Comparison of ENCODE assay signal across 20 mouse cellular contexts in genomic region chr17:34560438-34560837, GRCm38 (mm10). TPM values are rescaled to one million over a fixed set of nuclear protein-coding genes. Genes with fewer than 3 reads are reported as not detected.
A peak's percentile ranks its signal among the peaks of the same experiment; 100 is the strongest.
DNase-seq lines count a peak whose midpoint lies in the region; ATAC-seq and TF ChIP-seq lines count a peak whose summit lies in the region.
"Had no signal": no experiment of that assay in that cellular context is flagged by ENCODE, and none has a peak within 500 bp of the region (broad histone marks: within the 10 kb centered on the region; RNA-seq: fewer than 3 reads in every experiment).

No protein-coding gene starts in this region.

- no peak overlapping the region for H3K9ac ChIP-seq in kidney, embryonic 15.5 days
- no peak overlapping the region for H3K9ac ChIP-seq in stomach, postnatal 0 days (ENCODE audit: low read length)
- no peak overlapping the region for H3K9ac ChIP-seq in forebrain, embryonic 12.5 days
- H3K9ac ChIP-seq: embryonic facial prominence, embryonic 12.5 days; hindbrain, embryonic 12.5 days; neural tube, embryonic 12.5 days had no signal

- 93% methylated on average over 6 of the region's 6 CpGs for WGBS in kidney, embryonic 15.5 days
- WGBS in stomach, postnatal 0 days, result 92% methylated on average over 6 of the region's 6 CpGs
- WGBS in forebrain, embryonic 12.5 days, result 93% methylated on average over 6 of the region's 6 CpGs

- no peaks in the 10 kb centered on the region for H3K36me3 ChIP-seq in kidney, embryonic 15.5 days
- peaks cover 2% of the 10 kb centered on the region for H3K36me3 ChIP-seq in E14TG2a.4 (ENCODE audit: insufficient read depth, low read length)
- H3K36me3 ChIP-seq in stomach, postnatal 0 days (ENCODE audit: control insufficient read depth, insufficient read depth, low read length), result no peaks in the 10 kb centered on the region
- no peaks in the 10 kb centered on the region for H3K36me3 ChIP-seq in forebrain, embryonic 12.5 days (replicated peaks)
- H3K36me3 ChIP-seq: embryonic facial prominence, embryonic 12.5 days; hindbrain, embryonic 12.5 days; neural tube, embryonic 12.5 days had no signal

- 0 out of 2 replicates have a peak overlapping the region, but pooled peaks have one; percentile 19 for H3K4me2 ChIP-seq in kidney, embryonic 15.5 days
- H3K4me2 ChIP-seq in stomach, postnatal 0 days (replicated peaks; ENCODE audit: low read depth), result no peak overlapping the region
- H3K4me2 ChIP-seq in forebrain, embryonic 12.5 days, result no peak overlapping the region
- H3K4me2 ChIP-seq: embryonic facial prominence, embryonic 12.5 days; neural tube, embryonic 12.5 days had no signal

- no peak for TF ChIP-seq EP300 in stomach, postnatal 0 days (optimal IDR thresholded peaks at IDR 0.05)

- H3K9me3 ChIP-seq in kidney, embryonic 15.5 days (replicated peaks), result no peaks in the 10 kb centered on the region
- no peaks in the 10 kb centered on the region for H3K9me3 ChIP-seq in E14TG2a.4 (ENCODE audit: low read length)
- no peaks in the 10 kb centered on the region for H3K9me3 ChIP-seq in stomach, postnatal 0 days (ENCODE audit: control insufficient read depth, low read length)
- no peaks in the 10 kb centered on the region for H3K9me3 ChIP-seq in forebrain, embryonic 12.5 days
- H3K9me3 ChIP-seq: embryonic facial prominence, embryonic 12.5 days; hindbrain, embryonic 12.5 days; megakaryocyte, embryonic 14.5 days; neural tube, embryonic 12.5 days had no signal

- no peak overlapping the region for H3K27ac ChIP-seq in kidney, embryonic 15.5 days
- no peak overlapping the region for H3K27ac ChIP-seq in stomach, postnatal 0 days (replicated peaks)
- H3K27ac ChIP-seq in forebrain, embryonic 12.5 days, result no peak overlapping the region
- H3K27ac ChIP-seq: embryonic facial prominence, embryonic 12.5 days; neural tube, embryonic 12.5 days had no signal

- H3K4me1 ChIP-seq in kidney, embryonic 15.5 days, result peaks cover 22% of the 10 kb centered on the region
- peaks cover 65% of the 10 kb centered on the region for H3K4me1 ChIP-seq in E14TG2a.4 (replicated peaks; ENCODE audit: low read depth, low read length)
- peaks cover 3% of the 10 kb centered on the region; the same call in 1 of the 2 replicates for H3K4me1 ChIP-seq in stomach, postnatal 0 days (replicated peaks; ENCODE audit: control insufficient read depth, insufficient read depth)
- no peaks in the 10 kb centered on the region for H3K4me1 ChIP-seq in forebrain, embryonic 12.5 days

- H3K4me3 ChIP-seq in kidney, embryonic 15.5 days (replicated peaks), result no peak overlapping the region
- 0 out of 2 replicates have a peak overlapping the region, but pooled peaks have one; percentile 14 for H3K4me3 ChIP-seq in E14TG2a.4 (replicated peaks; ENCODE audit: low read length)
- H3K4me3 ChIP-seq in stomach, postnatal 0 days (ENCODE audit: low read depth, low read length), result no peak overlapping the region
- no peak overlapping the region for H3K4me3 ChIP-seq in forebrain, embryonic 12.5 days (replicated peaks)
- H3K4me3 ChIP-seq: embryonic facial prominence, embryonic 12.5 days; heart, adult 2 months; hindbrain, embryonic 12.5 days; neural tube, embryonic 12.5 days had no signal

- no peaks in the 10 kb centered on the region for H3K27me3 ChIP-seq in kidney, embryonic 15.5 days
- peaks cover 8% of the 10 kb centered on the region for H3K27me3 ChIP-seq in E14TG2a.4 (ENCODE audit: insufficient read depth, low read length)
- no peaks in the 10 kb centered on the region for H3K27me3 ChIP-seq in stomach, postnatal 0 days (ENCODE audit: control insufficient read depth, insufficient read depth, low read length)
- no peaks in the 10 kb centered on the region for H3K27me3 ChIP-seq in forebrain, embryonic 12.5 days
- H3K27me3 ChIP-seq: embryonic facial prominence, embryonic 12.5 days; neural tube, embryonic 12.5 days had no signal

- no peak for DNase-seq in kidney, postnatal 10 days
- peak; percentile 56 for DNase-seq in MEL-GATA-1-ER (ENCODE audit: extremely low read depth, low read depth)
- no peak for DNase-seq in stomach, postnatal 0 days (ENCODE audit: low spot score)
- no peak for DNase-seq in urinary bladder, postnatal 4 days (ENCODE audit: low spot score in 2 of 2)
- DNase-seq: adrenal gland, adult 2 months; cerebellum, adult 18-20 months; cerebellum, postnatal 14 days; gastrocnemius, postnatal 25 days; heart, adult 2 months; kidney, adult 18-20 months; lung, adult 2 months; right cerebral cortex, postnatal 14 days; thymus, postnatal 36 days had no signal

- ATAC-seq in kidney, embryonic 15.5 days (replicated peaks; ENCODE audit: low FRiP score), result no peak
- ATAC-seq in stomach, postnatal 0 days (ENCODE audit: low FRiP score, low TSS enrichment), result no peak
- no peak for ATAC-seq in forebrain, embryonic 12.5 days (ENCODE audit: low FRiP score)

- peak; percentile 7; the same call in 1 of the 2 replicates for TF ChIP-seq CTCF in E14TG2a.4 (conservative IDR thresholded peaks at IDR 0.05; ENCODE audit: low read length)
- TF ChIP-seq CTCF in stomach, postnatal 0 days (IDR thresholded peaks at IDR 0.05; ENCODE audit: low read depth), result peak; percentile 23; the same call in 1 of the 2 replicates

RNA-seq across cellular contexts. Expression of gene Notch4, which starts 3.6 kb away (rescaled TPM):
- 8.7 and 11.8 TPM in 2 replicates for polyA plus RNA-seq in kidney, embryonic 15.5 days (2015; fragmentation: Nextera tagmentation; extraction: Ambion mirVana)
- 2.4 and 3.1 TPM in 2 replicates for polyA plus RNA-seq in stomach, postnatal 0 days (2015; fragmentation: Nextera tagmentation; extraction: Ambion mirVana)
- 6.9 and 9.5 TPM in 2 replicates for polyA plus RNA-seq in forebrain, embryonic 12.5 days (2016; fragmentation: Nextera tagmentation; extraction: Ambion mirVana)

RNA-seq across cellular contexts. Expression of gene Gpsm3, which starts 29.2 kb away (rescaled TPM):
- polyA plus RNA-seq in kidney, embryonic 15.5 days (2015; fragmentation: Nextera tagmentation; extraction: Ambion mirVana), result 20.8 and 22.6 TPM in 2 replicates
- 7.8 and 8.2 TPM in 2 replicates for polyA plus RNA-seq in stomach, postnatal 0 days (2015; fragmentation: Nextera tagmentation; extraction: Ambion mirVana)
- 2.0 and 2.7 TPM in 2 replicates for polyA plus RNA-seq in forebrain, embryonic 12.5 days (2016; fragmentation: Nextera tagmentation; extraction: Ambion mirVana)

RNA-seq across cellular contexts. Expression of gene Pbx2, which starts 30.6 kb away (rescaled TPM):
- 14.9 and 16.7 TPM in 2 replicates for polyA plus RNA-seq in kidney, embryonic 15.5 days (2015; fragmentation: Nextera tagmentation; extraction: Ambion mirVana)
- polyA plus RNA-seq in stomach, postnatal 0 days (2015; fragmentation: Nextera tagmentation; extraction: Ambion mirVana), result 4.3 and 4.6 TPM in 2 replicates
- polyA plus RNA-seq in forebrain, embryonic 12.5 days (2016; fragmentation: Nextera tagmentation; extraction: Ambion mirVana), result 16.6 and 17.8 TPM in 2 replicates

RNA-seq across cellular contexts. Expression of gene Ager, which starts 37.2 kb away (rescaled TPM):
- 6.5 and 7.5 TPM in 2 replicates for polyA plus RNA-seq in kidney, embryonic 15.5 days (2015; fragmentation: Nextera tagmentation; extraction: Ambion mirVana)
- 1.5 and 1.8 TPM in 2 replicates for polyA plus RNA-seq in stomach, postnatal 0 days (2015; fragmentation: Nextera tagmentation; extraction: Ambion mirVana)
- 2.6 and 2.9 TPM in 2 replicates for polyA plus RNA-seq in forebrain, embryonic 12.5 days (2016; fragmentation: Nextera tagmentation; extraction: Ambion mirVana)

RNA-seq across cellular contexts. Expression of gene Rnf5, which starts 43.1 kb away (rescaled TPM):
- 166 and 168 TPM in 2 replicates for polyA plus RNA-seq in kidney, embryonic 15.5 days (2015; fragmentation: Nextera tagmentation; extraction: Ambion mirVana)
- 82.9 and 83.6 TPM in 2 replicates for polyA plus RNA-seq in stomach, postnatal 0 days (2015; fragmentation: Nextera tagmentation; extraction: Ambion mirVana)
- 241 and 247 TPM in 2 replicates for polyA plus RNA-seq in forebrain, embryonic 12.5 days (2016; fragmentation: Nextera tagmentation; extraction: Ambion mirVana)
